Comparison of ENCODE assay signal across 8 mouse cellular contexts in genomic region chr11:114668741-114669623, GRCm38 (mm10). TPM values are rescaled to one million over a fixed set of nuclear protein-coding genes. Genes with fewer than 3 reads are reported as not detected.
DNase-seq lines count a peak whose midpoint lies in the region; ATAC-seq and TF ChIP-seq lines count a peak whose summit lies in the region.

No protein-coding gene starts in this region.

- WGBS in embryonic facial prominence, embryonic 15.5 days = under 1% methylated on average over 60 of the region's 60 CpGs
- under 1% methylated on average over 44 of the region's 60 CpGs for WGBS in limb, embryonic 14.5 days
- under 1% methylated on average over 60 of the region's 60 CpGs for WGBS in midbrain, embryonic 15.5 days

- no peaks in the 10 kb centered on the region for H3K27me3 ChIP-seq in embryonic facial prominence, embryonic 15.5 days
- no peaks in the 10 kb centered on the region for H3K27me3 ChIP-seq in limb, embryonic 14.5 days (ENCODE audit: control insufficient read depth, insufficient read depth, low read length)
- H3K27me3 ChIP-seq in midbrain, embryonic 15.5 days (replicated peaks) = peaks cover 2% of the 10 kb centered on the region; the same call in 1 of the 2 replicates

- H3K9me3 ChIP-seq in embryonic facial prominence, embryonic 15.5 days (replicated peaks) = no peaks in the 10 kb centered on the region
- no peaks in the 10 kb centered on the region for H3K9me3 ChIP-seq in limb, embryonic 14.5 days (ENCODE audit: control insufficient read depth, low read length)
- no peaks in the 10 kb centered on the region for H3K9me3 ChIP-seq in midbrain, embryonic 15.5 days

- TF ChIP-seq POLR2A in limb, embryonic 14.5 days (IDR thresholded peaks at IDR 0.05; ENCODE audit: borderline replicate concordance, extremely low read depth, insufficient read depth, insufficient read length) = no peak

- DNase-seq in 416B (ENCODE audit: low read depth) = peak; percentile 81
- peak; percentile 57 to 59 for DNase-seq in adrenal gland, postnatal 4 days (ENCODE audit: low spot score in 2 of 2)
- DNase-seq in heart, adult 8-10 months (ENCODE audit: low spot score) = peak; percentile 57
- peak; percentile 74 for DNase-seq in kidney, adult 9 months
- DNase-seq in limb, embryonic 14.5 days (ENCODE audit: low spot score) = peak; percentile 81
- DNase-seq in spleen, postnatal 14 days (ENCODE audit: low spot score in 2 of 2) = peak; percentile 41 to 68

- peaks cover 26% of the 10 kb centered on the region for H3K4me1 ChIP-seq in embryonic facial prominence, embryonic 15.5 days
- peaks cover 11% of the 10 kb centered on the region for H3K4me1 ChIP-seq in limb, embryonic 14.5 days (ENCODE audit: control insufficient read depth, insufficient read depth, low read length)
- H3K4me1 ChIP-seq in midbrain, embryonic 15.5 days = peaks cover 23% of the 10 kb centered on the region

- peak overlapping the region; percentile 82 for H3K4me2 ChIP-seq in embryonic facial prominence, embryonic 15.5 days (replicated peaks)
- peak overlapping the region; percentile 82 for H3K4me2 ChIP-seq in limb, embryonic 14.5 days (replicated peaks; ENCODE audit: low read depth, low read length, severe bottlenecking)
- peak overlapping the region; percentile 70 for H3K4me2 ChIP-seq in midbrain, embryonic 15.5 days

- peaks cover 38% of the 10 kb centered on the region for H3K36me3 ChIP-seq in embryonic facial prominence, embryonic 15.5 days
- H3K36me3 ChIP-seq in limb, embryonic 14.5 days (ENCODE audit: control insufficient read depth, insufficient read depth, low read length) = peaks cover 39% of the 10 kb centered on the region
- peaks cover 21% of the 10 kb centered on the region for H3K36me3 ChIP-seq in midbrain, embryonic 15.5 days (replicated peaks)

- ATAC-seq in embryonic facial prominence, embryonic 15.5 days (ENCODE audit: insufficient number of reproducible peaks, low FRiP score, low TSS enrichment, low read depth) = peak; percentile 70
- peak; percentile 69 for ATAC-seq in limb, embryonic 14.5 days (ENCODE audit: low FRiP score, low read depth)
- peak; percentile 86 for ATAC-seq in midbrain, embryonic 15.5 days (replicated peaks)

- peak overlapping the region; percentile 92 for H3K9ac ChIP-seq in embryonic facial prominence, embryonic 15.5 days
- peak overlapping the region; percentile 90 for H3K9ac ChIP-seq in limb, embryonic 14.5 days (ENCODE audit: low read depth, low read length, severe bottlenecking)
- H3K9ac ChIP-seq in midbrain, embryonic 15.5 days = peak overlapping the region; percentile 90

- peak overlapping the region; percentile 96 for H3K4me3 ChIP-seq in embryonic facial prominence, embryonic 15.5 days (replicated peaks)
- peak overlapping the region; percentile 72 for H3K4me3 ChIP-seq in limb, embryonic 14.5 days (replicated peaks; ENCODE audit: low read length)
- peak overlapping the region; percentile 91 for H3K4me3 ChIP-seq in midbrain, embryonic 15.5 days

- peak overlapping the region; percentile 95 for H3K27ac ChIP-seq in embryonic facial prominence, embryonic 15.5 days (replicated peaks)
- peak overlapping the region; percentile 90 for H3K27ac ChIP-seq in limb, embryonic 14.5 days (replicated peaks; ENCODE audit: low read depth, low read length)
- H3K27ac ChIP-seq in midbrain, embryonic 15.5 days = peak overlapping the region; percentile 90

RNA-seq across cellular contexts. Expression of gene Rpl38, which starts 0.7 kb away (rescaled TPM):
- total RNA-seq in adrenal gland, postnatal 4 days (2021) = 1,000 to 10,000 TPM; 1,445 to 1,502 TPM
- 993 and 1,020 TPM in 2 replicates for polyA plus RNA-seq in embryonic facial prominence, embryonic 15.5 days (2015; fragmentation: Nextera tagmentation; extraction: Ambion mirVana)
- 100 to 1,000 TPM; 505 to 715 (median 618) TPM for total RNA-seq in heart, adult 8-10 months (2022)
- polyA plus RNA-seq in limb, embryonic 14.5 days (2012; rRNA removed) = 1,565 and 2,419 TPM in 2 replicates
- polyA plus RNA-seq in limb, embryonic 14.5 days (2014; fragmentation: Nextera tagmentation; extraction: Ambion mirVana) = 1,011 and 1,139 TPM in 2 replicates
- 628 and 640 TPM in 2 replicates for polyA plus RNA-seq in midbrain, embryonic 15.5 days (2015; fragmentation: Nextera tagmentation; extraction: Ambion mirVana)

RNA-seq across cellular contexts. Expression of gene Ttyh2, which starts 6.2 kb away (rescaled TPM):
- total RNA-seq in adrenal gland, postnatal 4 days (2021) = 100 to 1,000 TPM; 108 to 113 TPM
- polyA plus RNA-seq in embryonic facial prominence, embryonic 15.5 days (2015; fragmentation: Nextera tagmentation; extraction: Ambion mirVana) = 31.5 and 36.4 TPM in 2 replicates
- 1 to 10 TPM; 3.0 to 4.6 (median 3.4) TPM for total RNA-seq in heart, adult 8-10 months (2022)
- 16.9 and 21.3 TPM in 2 replicates for polyA plus RNA-seq in limb, embryonic 14.5 days (2012; rRNA removed)
- polyA plus RNA-seq in limb, embryonic 14.5 days (2014; fragmentation: Nextera tagmentation; extraction: Ambion mirVana) = 21.7 and 25.9 TPM in 2 replicates
- polyA plus RNA-seq in midbrain, embryonic 15.5 days (2015; fragmentation: Nextera tagmentation; extraction: Ambion mirVana) = 29.4 and 32.3 TPM in 2 replicates

RNA-seq across cellular contexts. Expression of gene Dnaic2, which starts 58.2 kb away (rescaled TPM):
- total RNA-seq in adrenal gland, postnatal 4 days (2021) = 1 to 10 TPM; 1.7 to 2.0 TPM
- 8.0 and 13.2 TPM in 2 replicates for polyA plus RNA-seq in embryonic facial prominence, embryonic 15.5 days (2015; fragmentation: Nextera tagmentation; extraction: Ambion mirVana)
- under 1 TPM in 1 of 4 experiments, not detected in 3; 0.47 TPM for total RNA-seq in heart, adult 8-10 months (2022)
- polyA plus RNA-seq in limb, embryonic 14.5 days (2012; rRNA removed) = 1.6 and 1.7 TPM in 2 replicates
- polyA plus RNA-seq in limb, embryonic 14.5 days (2014; fragmentation: Nextera tagmentation; extraction: Ambion mirVana) = 0.55 and 0.86 TPM in 2 replicates
- polyA plus RNA-seq in midbrain, embryonic 15.5 days (2015; fragmentation: Nextera tagmentation; extraction: Ambion mirVana) = 3.0 and 3.4 TPM in 2 replicates

Comparison
In these comparisons a context has a peak if more than half of its experiments do, and no peak if none do; other contexts are left out.
1. Peak in every context shown above with its lines: DNase-seq, ATAC-seq, H3K4me3 ChIP-seq and H3K27ac ChIP-seq.